ENCODE assay signal across 16 mouse cellular contexts in the genomic region with DNA sequence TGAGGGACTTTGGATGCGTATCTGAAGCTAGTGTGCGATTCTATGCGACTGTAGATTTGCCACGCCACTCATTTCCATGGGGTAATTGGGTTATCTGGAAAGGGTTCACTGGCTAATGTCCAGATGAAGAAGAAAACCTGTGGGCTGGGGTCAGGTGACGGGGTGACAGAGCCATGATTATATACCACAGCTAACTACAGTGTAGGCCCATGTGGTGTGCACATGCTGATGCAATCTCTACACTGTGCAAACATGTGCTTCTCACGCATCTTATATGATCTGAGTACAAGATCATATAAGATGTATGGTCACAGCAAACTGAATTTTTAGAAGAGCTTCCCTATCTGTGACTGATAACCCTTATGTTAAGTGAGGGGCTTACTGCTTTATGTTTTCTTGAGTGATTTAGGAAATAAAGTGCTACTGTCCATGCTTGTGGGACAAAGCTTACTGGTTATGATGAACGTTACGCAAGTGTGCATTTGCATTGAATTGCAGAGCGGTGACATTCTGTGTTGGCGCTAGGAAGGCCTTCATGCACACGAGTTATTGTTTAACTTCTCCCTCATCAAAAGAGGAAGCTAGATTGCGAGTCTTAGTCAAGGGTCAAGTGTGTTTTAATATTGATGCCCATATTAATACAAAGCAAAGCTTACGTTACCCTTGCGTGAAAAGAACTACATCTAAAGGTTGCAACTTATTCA. TPM values are rescaled to one million over a fixed set of nuclear protein-coding genes. Genes with fewer than 3 reads are reported as not detected.
DNase-seq lines count a peak whose midpoint lies in the region; ATAC-seq and TF ChIP-seq lines count a peak whose summit lies in the region.
"Had no signal": no experiment of that assay in that cellular context is flagged by ENCODE, and none has a peak within 500 bp of the region (broad histone marks: within the 10 kb centered on the region; RNA-seq: fewer than 3 reads in every experiment).

No protein-coding gene starts in this region.

- H3K4me1 ChIP-seq in heart, embryonic 10.5 days: peaks cover 38% of the 10 kb centered on the region
- H3K4me1 ChIP-seq in midbrain, embryonic 14.5 days (ENCODE audit: control insufficient read depth, insufficient read depth, low read length): peaks cover 5% of the 10 kb centered on the region; the same call in 1 of the 2 replicates
- no peaks in the 10 kb centered on the region; the same call in 1 of the 2 replicates for H3K4me1 ChIP-seq in midbrain, postnatal 0 days (ENCODE audit: insufficient read depth, low read length)
- peaks cover 59% of the 10 kb centered on the region for H3K4me1 ChIP-seq in liver, postnatal 0 days (ENCODE audit: insufficient read depth)
- no peaks in the 10 kb centered on the region for H3K4me1 ChIP-seq in stomach, postnatal 0 days (replicated peaks; ENCODE audit: control insufficient read depth, insufficient read depth)
- no peaks in the 10 kb centered on the region for H3K4me1 ChIP-seq in forebrain, postnatal 0 days (ENCODE audit: insufficient read depth)

- no peak for ATAC-seq in midbrain, embryonic 14.5 days (ENCODE audit: low FRiP score, low TSS enrichment)
- ATAC-seq in midbrain, postnatal 0 days (ENCODE audit: low FRiP score): no peak
- ATAC-seq in liver, postnatal 0 days: peak; percentile 64
- ATAC-seq in stomach, postnatal 0 days (ENCODE audit: low FRiP score, low TSS enrichment): peak; percentile 51; the same call in 1 of the 2 replicates
- ATAC-seq in forebrain, postnatal 0 days: no peak
- ATAC-seq: midbrain, embryonic 13.5 days had no signal

- peak; percentile 40 for DNase-seq in heart, adult 11 months
- no peak for DNase-seq in heart, embryonic 10.5 days (ENCODE audit: low spot score)
- no peak for DNase-seq in midbrain, embryonic 14.5 days
- no peak for DNase-seq in midbrain, postnatal 0 days (ENCODE audit: low spot score)
- no peak for DNase-seq in liver, postnatal 0 days
- no peak for DNase-seq in stomach, postnatal 0 days (ENCODE audit: low spot score)
- no peak for DNase-seq in forebrain, postnatal 0 days
- DNase-seq in embryo, embryonic 11 days: no peak
- DNase-seq: cerebellum, postnatal 36 days; kidney, adult 11 months; right cerebral cortex, postnatal 25 days; thymus, postnatal 25 days had no signal

- H3K4me2 ChIP-seq in midbrain, embryonic 14.5 days (ENCODE audit: low read length): no peak overlapping the region
- no peak overlapping the region for H3K4me2 ChIP-seq in midbrain, postnatal 0 days (ENCODE audit: low read depth, low read length, poor library complexity, severe bottlenecking)
- H3K4me2 ChIP-seq in liver, postnatal 0 days (ENCODE audit: low read depth, low read length): no peak overlapping the region; the same call in 1 of the 2 replicates
- H3K4me2 ChIP-seq in stomach, postnatal 0 days (replicated peaks; ENCODE audit: low read depth): no peak overlapping the region
- H3K4me2 ChIP-seq in forebrain, postnatal 0 days (ENCODE audit: low read depth): no peak overlapping the region
- H3K4me2 ChIP-seq: embryonic facial prominence, embryonic 13.5 days; midbrain, embryonic 13.5 days had no signal

- no peak for TF ChIP-seq EP300 in liver, postnatal 0 days (IDR thresholded peaks at IDR 0.05; ENCODE audit: low read depth)
- no peak for TF ChIP-seq EP300 in stomach, postnatal 0 days (optimal IDR thresholded peaks at IDR 0.05)

- no peaks in the 10 kb centered on the region for H3K36me3 ChIP-seq in heart, embryonic 10.5 days
- H3K36me3 ChIP-seq in midbrain, embryonic 14.5 days (ENCODE audit: control insufficient read depth, insufficient read depth, low read length): no peaks in the 10 kb centered on the region
- H3K36me3 ChIP-seq in midbrain, postnatal 0 days (ENCODE audit: insufficient read depth, low read length): no peaks in the 10 kb centered on the region
- H3K36me3 ChIP-seq in liver, postnatal 0 days (replicated peaks; ENCODE audit: insufficient read depth, low read length): no peaks in the 10 kb centered on the region
- no peaks in the 10 kb centered on the region; the same call in 1 of the 2 replicates for H3K36me3 ChIP-seq in stomach, postnatal 0 days (ENCODE audit: control insufficient read depth, insufficient read depth, low read length)
- no peaks in the 10 kb centered on the region for H3K36me3 ChIP-seq in forebrain, postnatal 0 days (ENCODE audit: insufficient read depth)
- H3K36me3 ChIP-seq: embryonic facial prominence, embryonic 13.5 days; midbrain, embryonic 13.5 days had no signal

- H3K9me3 ChIP-seq in heart, embryonic 10.5 days: no peaks in the 10 kb centered on the region
- no peaks in the 10 kb centered on the region for H3K9me3 ChIP-seq in midbrain, embryonic 14.5 days (ENCODE audit: control insufficient read depth, low read length)
- H3K9me3 ChIP-seq in midbrain, postnatal 0 days (ENCODE audit: low read length): no peaks in the 10 kb centered on the region
- no peaks in the 10 kb centered on the region for H3K9me3 ChIP-seq in liver, postnatal 0 days (ENCODE audit: low read length)
- no peaks in the 10 kb centered on the region for H3K9me3 ChIP-seq in stomach, postnatal 0 days (ENCODE audit: control insufficient read depth, low read length)
- H3K9me3 ChIP-seq in forebrain, postnatal 0 days (ENCODE audit: low read length): no peaks in the 10 kb centered on the region
- H3K9me3 ChIP-seq: embryonic facial prominence, embryonic 13.5 days; forebrain, embryonic 10.5 days; limb, embryonic 10.5 days; midbrain, embryonic 13.5 days had no signal

- no peak for TF ChIP-seq CTCF in midbrain, postnatal 0 days (IDR thresholded peaks at IDR 0.05)
- TF ChIP-seq CTCF in liver, postnatal 0 days (IDR thresholded peaks at IDR 0.05; ENCODE audit: low read depth): no peak
- no peak for TF ChIP-seq CTCF in stomach, postnatal 0 days (IDR thresholded peaks at IDR 0.05; ENCODE audit: low read depth)
- TF ChIP-seq CTCF in forebrain, postnatal 0 days (IDR thresholded peaks at IDR 0.05; ENCODE audit: low read depth): no peak

- 89% methylated on average over 14 of the region's 14 CpGs for WGBS in heart, embryonic 10.5 days
- WGBS in midbrain, embryonic 14.5 days: 73% methylated on average over 14 of the region's 14 CpGs
- WGBS in midbrain, postnatal 0 days: 78% methylated on average over 14 of the region's 14 CpGs
- WGBS in liver, postnatal 0 days (ENCODE audit: insufficient replicate concordance): 51% methylated on average over 14 of the region's 14 CpGs
- 66% methylated on average over 14 of the region's 14 CpGs for WGBS in stomach, postnatal 0 days
- WGBS in forebrain, postnatal 0 days: 91% methylated on average over 14 of the region's 14 CpGs

- no peak overlapping the region for H3K9ac ChIP-seq in midbrain, embryonic 14.5 days (replicated peaks; ENCODE audit: low read length)
- no peak overlapping the region for H3K9ac ChIP-seq in midbrain, postnatal 0 days (replicated peaks; ENCODE audit: low read length, poor library complexity, severe bottlenecking)
- no peak overlapping the region for H3K9ac ChIP-seq in liver, postnatal 0 days (replicated peaks)
- H3K9ac ChIP-seq in stomach, postnatal 0 days (ENCODE audit: low read length): no peak overlapping the region
- no peak overlapping the region for H3K9ac ChIP-seq in forebrain, postnatal 0 days
- H3K9ac ChIP-seq: embryonic facial prominence, embryonic 13.5 days; midbrain, embryonic 13.5 days had no signal

- H3K27me3 ChIP-seq in heart, embryonic 10.5 days (ENCODE audit: insufficient read depth, poor library complexity, severe bottlenecking): no peaks in the 10 kb centered on the region
- no peaks in the 10 kb centered on the region; the same call in 1 of the 2 replicates for H3K27me3 ChIP-seq in midbrain, embryonic 14.5 days (ENCODE audit: control insufficient read depth, insufficient read depth, low read length)
- no peaks in the 10 kb centered on the region for H3K27me3 ChIP-seq in midbrain, postnatal 0 days (ENCODE audit: insufficient read depth, low read length)
- H3K27me3 ChIP-seq in liver, postnatal 0 days (ENCODE audit: insufficient read depth, low read length): no peaks in the 10 kb centered on the region
- H3K27me3 ChIP-seq in stomach, postnatal 0 days (ENCODE audit: control insufficient read depth, insufficient read depth, low read length): no peaks in the 10 kb centered on the region
- no peaks in the 10 kb centered on the region for H3K27me3 ChIP-seq in forebrain, postnatal 0 days (ENCODE audit: insufficient read depth, low read length)
- H3K27me3 ChIP-seq: embryonic facial prominence, embryonic 13.5 days; midbrain, embryonic 13.5 days had no signal

- H3K4me3 ChIP-seq in heart, embryonic 10.5 days: no peak overlapping the region
- H3K4me3 ChIP-seq in midbrain, embryonic 14.5 days (replicated peaks; ENCODE audit: low read depth, low read length): no peak overlapping the region
- H3K4me3 ChIP-seq in midbrain, postnatal 0 days (ENCODE audit: low read depth, low read length): no peak overlapping the region
- H3K4me3 ChIP-seq in liver, postnatal 0 days (ENCODE audit: low read depth, low read length): no peak overlapping the region
- H3K4me3 ChIP-seq in stomach, postnatal 0 days (ENCODE audit: low read depth, low read length): no peak overlapping the region
- no peak overlapping the region for H3K4me3 ChIP-seq in forebrain, postnatal 0 days (ENCODE audit: low read depth, low read length)
- H3K4me3 ChIP-seq: embryonic facial prominence, embryonic 13.5 days; forebrain, embryonic 10.5 days; limb, embryonic 10.5 days; midbrain, embryonic 13.5 days had no signal

- H3K27ac ChIP-seq in heart, embryonic 10.5 days: no peak overlapping the region
- H3K27ac ChIP-seq in midbrain, embryonic 14.5 days (replicated peaks; ENCODE audit: low read depth, low read length): 0 out of 2 replicates have a peak overlapping the region, but pooled peaks have one; percentile 2
- H3K27ac ChIP-seq in midbrain, postnatal 0 days (ENCODE audit: low read depth, low read length): no peak overlapping the region
- peak overlapping the region; percentile 83 for H3K27ac ChIP-seq in liver, postnatal 0 days (ENCODE audit: low read depth)
- H3K27ac ChIP-seq in stomach, postnatal 0 days (replicated peaks): no peak overlapping the region
- no peak overlapping the region for H3K27ac ChIP-seq in forebrain, postnatal 0 days (ENCODE audit: low read depth, low read length)
- H3K27ac ChIP-seq: embryonic facial prominence, embryonic 13.5 days; forebrain, embryonic 10.5 days; limb, embryonic 10.5 days; midbrain, embryonic 13.5 days had no signal

RNA-seq across cellular contexts. Expression of gene Usp6nl, which starts 12.7 kb away (rescaled TPM):
- 6.5 and 8.9 TPM in 2 replicates for polyA plus RNA-seq in heart, embryonic 10.5 days (2016; fragmentation: Nextera tagmentation; extraction: Ambion mirVana)
- 8.5 and 13.7 TPM in 2 replicates for polyA plus RNA-seq in midbrain, embryonic 14.5 days (2014; fragmentation: Nextera tagmentation; extraction: Ambion mirVana)
- total RNA-seq in midbrain, postnatal 0 days (2014; rRNA removed): 16.7 and 18.8 TPM in 2 replicates
- 4.7 and 5.7 TPM in 2 replicates for polyA plus RNA-seq in midbrain, postnatal 0 days (2015; fragmentation: Nextera tagmentation; extraction: Ambion mirVana)
- 4.6 and 5.1 TPM in 2 replicates for polyA plus RNA-seq in liver, postnatal 0 days (2015; fragmentation: Nextera tagmentation; extraction: Ambion mirVana)
- 7.4 and 8.9 TPM in 2 replicates for polyA plus RNA-seq in stomach, postnatal 0 days (2015; fragmentation: Nextera tagmentation; extraction: Ambion mirVana)
- total RNA-seq in forebrain, postnatal 0 days (2014; rRNA removed): 13.5 and 18.3 TPM in 2 replicates
- 3.8 and 6.5 TPM in 2 replicates for polyA plus RNA-seq in forebrain, postnatal 0 days (2015; fragmentation: Nextera tagmentation; extraction: Ambion mirVana)

Comparison
In these comparisons a context has a peak if more than half of its experiments do, and no peak if none do; other contexts are left out.
1. H3K27ac ChIP-seq: peak in midbrain, embryonic 14.5 days (single experiment) and liver, postnatal 0 days (single experiment); none in heart, embryonic 10.5 days (single experiment), midbrain, postnatal 0 days (single experiment), stomach, postnatal 0 days (single experiment) and forebrain, postnatal 0 days (single experiment).
2. ATAC-seq: peak in liver, postnatal 0 days (single experiment) and stomach, postnatal 0 days (single experiment); none in midbrain, embryonic 14.5 days (single experiment), midbrain, postnatal 0 days (single experiment) and forebrain, postnatal 0 days (single experiment).